Mouse (Mus musculus): ENCODE data around the gene Rbfox1.

GRCm38 (mm10) chr16:6300112-6300511 is 415.0 kb downstream of the Rbfox1 start:
- TF ChIP-seq CTCF (IDR thresholded peaks at IDR 0.05; ENCODE audit: extremely low read depth, insufficient read depth, low read length), result no peak
- no peak for TF ChIP-seq POLR2A (IDR thresholded peaks at IDR 0.05; ENCODE audit: extremely low read depth, insufficient read depth, low read length)

All from cortical plate, adult 2 months (tissue).